Mouse (Mus musculus): ENCODE data around the gene Ccdc28a. TPM values are rescaled to one million over a fixed set of nuclear protein-coding genes. Genes with fewer than 3 reads are reported as not detected.

The Ccdc28a gene
- polyA plus RNA-seq, 1 experiment from 2014 or later: 8.2 TPM

DNA sequence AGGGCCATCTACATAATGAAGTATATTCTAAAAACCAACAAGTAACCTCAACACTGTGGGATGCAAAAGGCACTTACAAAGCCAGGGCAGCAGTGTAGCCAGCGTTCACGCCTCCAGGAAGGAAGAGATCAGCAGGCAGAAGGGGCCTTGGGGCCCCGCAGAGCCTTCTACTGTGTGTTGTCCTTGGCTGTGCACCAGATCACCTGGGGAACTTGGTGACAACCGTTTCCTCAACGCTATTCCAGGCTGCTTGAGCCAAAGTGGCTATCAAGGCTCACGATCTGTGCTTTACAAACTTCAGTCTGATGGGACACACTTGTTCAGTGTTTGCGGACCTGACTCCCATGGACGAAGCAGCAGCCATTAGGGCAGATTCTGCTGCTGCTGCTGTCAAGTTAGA is 43.1 kb downstream of the Ccdc28a start:
- H3K9ac ChIP-seq: no peak overlapping the region
- H3K27ac ChIP-seq: no peak overlapping the region
- no peak overlapping the region for H3K4me2 ChIP-seq (replicated peaks)
- no peak overlapping the region for H3K4me3 ChIP-seq
- 56% methylated on average over 8 of the region's 8 CpGs for WGBS
- H3K27me3 ChIP-seq: no peaks in the 10 kb centered on the region
- H3K4me1 ChIP-seq: no peaks in the 10 kb centered on the region
- ATAC-seq (ENCODE audit: low FRiP score): no peak
- H3K9me3 ChIP-seq (replicated peaks): no peaks in the 10 kb centered on the region
- no peaks in the 10 kb centered on the region for H3K36me3 ChIP-seq

DNA sequence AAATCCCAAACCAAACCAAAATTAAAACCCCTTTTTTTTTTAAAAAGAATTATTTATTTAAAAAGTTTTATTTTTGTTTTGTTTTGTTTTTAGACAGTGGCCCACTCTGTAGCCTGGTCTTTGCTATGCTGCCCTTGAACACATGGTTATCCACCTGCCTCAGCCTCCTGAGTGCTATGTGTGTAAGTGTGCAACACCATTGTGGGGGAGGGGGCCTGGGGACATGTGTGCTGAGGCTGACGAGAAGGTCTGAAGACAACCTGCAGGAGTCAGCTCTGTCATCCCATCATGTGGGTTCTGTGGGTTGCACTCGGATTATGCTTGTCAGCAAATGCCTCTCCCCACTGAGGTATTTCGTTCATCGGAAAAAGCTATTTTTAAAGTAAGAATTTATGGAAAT is 45.3 kb downstream of the Ccdc28a start:
- Histone ChIP-seq H3K9ac (no peak overlapping the region), H3K27ac (no peak overlapping the region), H3K4me2 (replicated peaks) (no peak overlapping the region), H3K4me1 (no peaks in the 10 kb centered on the region), H3K27me3 (no peaks in the 10 kb centered on the region), H3K4me3 (no peak overlapping the region), H3K9me3 (replicated peaks) (no peaks in the 10 kb centered on the region), H3K36me3 (no peaks in the 10 kb centered on the region)
- no peak for ATAC-seq (ENCODE audit: low FRiP score)
- WGBS: 83% methylated on average over 4 of the region's 4 CpGs

DNA sequence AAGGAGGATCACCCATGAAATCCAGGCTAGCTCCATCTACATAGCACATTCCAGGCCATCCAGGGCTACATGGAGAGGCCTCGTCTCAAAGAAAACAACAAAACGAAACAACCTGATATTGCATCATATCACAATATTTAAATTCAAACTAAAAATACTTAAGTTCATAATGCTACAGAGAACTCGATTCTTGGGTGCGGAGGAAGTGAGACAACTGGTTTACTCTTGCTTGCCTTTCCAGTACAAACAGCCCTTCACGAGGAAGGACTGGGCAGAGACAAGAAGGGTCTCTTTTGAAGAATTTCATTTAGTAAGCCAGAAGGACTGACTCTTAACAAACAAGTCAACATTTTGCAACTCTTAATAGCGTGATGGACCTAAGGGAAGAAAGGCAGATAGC is 46.2 kb downstream of the Ccdc28a start:
- H3K4me3 ChIP-seq: no peak overlapping the region
- no peak overlapping the region for H3K9ac ChIP-seq
- no peak for ATAC-seq (ENCODE audit: low FRiP score)
- 83% methylated on average over 6 of the region's 6 CpGs for WGBS
- H3K27me3 ChIP-seq: no peaks in the 10 kb centered on the region
- H3K4me2 ChIP-seq (replicated peaks): no peak overlapping the region
- no peaks in the 10 kb centered on the region for H3K9me3 ChIP-seq (replicated peaks)
- H3K27ac ChIP-seq: no peak overlapping the region
- no peaks in the 10 kb centered on the region for H3K36me3 ChIP-seq
- H3K4me1 ChIP-seq: no peaks in the 10 kb centered on the region

DNA sequence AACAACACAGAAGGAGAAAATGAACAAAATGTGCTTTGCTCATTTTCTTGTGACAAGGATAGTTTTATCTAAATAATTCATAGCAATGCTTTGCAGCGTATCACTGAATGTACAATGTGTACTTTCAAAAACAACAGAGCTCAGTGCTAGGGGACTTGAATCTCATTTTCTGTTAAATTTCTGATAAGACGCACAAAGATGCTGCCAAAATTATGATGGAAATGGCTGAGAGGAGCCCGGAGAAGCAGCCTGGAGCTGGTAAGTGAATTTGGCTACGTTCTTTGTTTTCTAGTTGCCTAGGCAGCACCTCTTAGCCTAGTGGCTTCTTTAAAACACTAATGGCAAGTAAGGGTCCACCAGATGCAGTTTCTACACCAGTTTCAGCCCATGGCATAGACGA is 52.6 kb downstream of the Ccdc28a start:
- Histone ChIP-seq H3K36me3 (no peaks in the 10 kb centered on the region), H3K4me3 (no peak overlapping the region), H3K27ac (no peak overlapping the region), H3K9me3 (replicated peaks) (no peaks in the 10 kb centered on the region), H3K4me2 (replicated peaks) (no peak overlapping the region), H3K4me1 (no peaks in the 10 kb centered on the region), H3K27me3 (no peaks in the 10 kb centered on the region), H3K9ac (no peak overlapping the region)
- WGBS: 85% methylated on average over 5 of the region's 5 CpGs
- no peak for ATAC-seq (ENCODE audit: low FRiP score)

DNA sequence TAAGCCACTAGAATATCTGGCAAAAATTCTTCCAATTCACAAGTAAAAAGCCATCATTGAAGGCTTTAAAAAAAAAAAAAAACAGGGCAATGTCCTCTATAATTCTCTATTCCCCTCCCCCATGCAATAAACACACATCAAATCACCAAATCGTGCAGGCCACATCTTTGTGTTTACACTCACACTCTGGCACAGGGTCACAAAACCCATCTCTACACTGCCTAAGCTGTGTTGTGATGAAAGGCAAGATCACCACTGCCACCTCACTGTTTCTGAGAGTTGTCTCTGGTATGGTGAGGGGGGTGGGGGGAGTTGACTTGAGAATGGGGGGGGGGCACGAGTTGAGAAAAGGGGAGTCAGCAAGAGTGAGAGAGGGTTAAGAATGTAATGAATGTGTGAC is 57.5 kb downstream of the Ccdc28a start:
- Histone ChIP-seq H3K36me3 (no peaks in the 10 kb centered on the region), H3K27ac (no peak overlapping the region), H3K4me3 (no peak overlapping the region), H3K4me1 (no peaks in the 10 kb centered on the region), H3K27me3 (no peaks in the 10 kb centered on the region), H3K9ac (no peak overlapping the region), H3K4me2 (replicated peaks) (no peak overlapping the region), H3K9me3 (replicated peaks) (no peaks in the 10 kb centered on the region)
- ATAC-seq (ENCODE audit: low FRiP score): no peak
- 79% methylated on average over 2 of the region's 2 CpGs for WGBS

DNA sequence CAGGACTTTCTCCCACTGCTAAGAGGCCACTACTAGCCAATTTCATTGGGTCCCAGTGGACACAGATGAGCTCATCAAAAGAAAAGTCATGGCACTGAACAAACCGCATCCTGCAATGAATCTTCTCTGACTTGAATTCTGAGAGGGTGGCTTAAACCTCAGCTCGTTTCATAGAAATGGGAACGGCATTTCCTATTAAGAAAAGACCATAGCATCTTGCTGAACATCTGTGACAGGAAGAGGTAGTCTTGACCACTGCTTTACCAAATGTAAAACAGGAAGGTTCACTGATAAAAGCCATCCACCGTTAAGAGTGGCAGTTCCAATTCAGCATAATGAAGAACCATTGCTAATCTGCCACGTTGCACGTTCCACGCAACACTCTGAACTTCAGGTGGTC is 58.1 kb downstream of the Ccdc28a start:
- no peak for ATAC-seq (ENCODE audit: low FRiP score)
- 96% methylated on average over 7 of the region's 7 CpGs for WGBS
- Histone ChIP-seq H3K9ac (no peak overlapping the region), H3K9me3 (replicated peaks) (no peaks in the 10 kb centered on the region), H3K27me3 (no peaks in the 10 kb centered on the region), H3K4me1 (no peaks in the 10 kb centered on the region), H3K4me3 (no peak overlapping the region), H3K36me3 (no peaks in the 10 kb centered on the region), H3K27ac (no peak overlapping the region), H3K4me2 (replicated peaks) (no peak overlapping the region)

DNA sequence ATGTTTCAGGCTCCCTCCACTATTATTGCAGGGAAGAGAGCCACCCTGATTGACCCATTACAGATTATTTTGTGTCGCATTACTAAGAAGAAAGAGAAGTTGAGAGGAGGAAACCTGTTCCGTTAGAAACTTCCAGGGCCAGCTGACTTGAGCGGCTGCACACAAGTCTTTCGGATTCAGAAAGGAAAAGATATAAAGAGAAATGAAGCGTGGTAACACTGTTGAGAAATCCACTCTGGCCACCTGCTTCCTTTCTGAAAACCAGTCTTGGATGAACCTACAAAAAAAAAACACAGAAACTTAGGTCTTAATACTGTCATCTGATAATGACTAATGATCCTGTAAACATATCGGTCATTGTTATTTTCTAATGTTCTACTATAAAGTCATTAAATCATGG is 59.7 kb downstream of the Ccdc28a start:
- H3K4me1 ChIP-seq: no peaks in the 10 kb centered on the region
- H3K4me2 ChIP-seq (replicated peaks): no peak overlapping the region
- no peak overlapping the region for H3K4me3 ChIP-seq
- no peaks in the 10 kb centered on the region for H3K36me3 ChIP-seq
- 90% methylated on average over 6 of the region's 6 CpGs for WGBS
- H3K9me3 ChIP-seq (replicated peaks): no peaks in the 10 kb centered on the region
- H3K27ac ChIP-seq: no peak overlapping the region
- no peaks in the 10 kb centered on the region for H3K27me3 ChIP-seq
- no peak for ATAC-seq (ENCODE audit: low FRiP score)
- no peak overlapping the region for H3K9ac ChIP-seq

Other genes starting within 250 kb of the Ccdc28a start
- gene Abracl, start 211.7 kb downstream of the Ccdc28a start, polyA plus RNA-seq (2016; fragmentation: Nextera tagmentation; extraction: Ambion mirVana): 164 and 170 TPM in 2 replicates
- 32.8 and 36.5 TPM in 2 replicates for gene Reps1, start 179.1 kb downstream of the Ccdc28a start, polyA plus RNA-seq (2016; fragmentation: Nextera tagmentation; extraction: Ambion mirVana)
- 0.23 and 0.48 TPM in 2 replicates for gene Ect2l, start 24.1 kb downstream of the Ccdc28a start, polyA plus RNA-seq (2016; fragmentation: Nextera tagmentation; extraction: Ambion mirVana)
- 21.9 and 22.0 TPM in 2 replicates for gene Nhsl1, start 84.0 kb upstream of the Ccdc28a start, polyA plus RNA-seq (2016; fragmentation: Nextera tagmentation; extraction: Ambion mirVana)

Data from hindbrain, embryonic 12.5 days (tissue).